23 mouse cellular contexts compared by ENCODE assay signal in the genomic region with DNA sequence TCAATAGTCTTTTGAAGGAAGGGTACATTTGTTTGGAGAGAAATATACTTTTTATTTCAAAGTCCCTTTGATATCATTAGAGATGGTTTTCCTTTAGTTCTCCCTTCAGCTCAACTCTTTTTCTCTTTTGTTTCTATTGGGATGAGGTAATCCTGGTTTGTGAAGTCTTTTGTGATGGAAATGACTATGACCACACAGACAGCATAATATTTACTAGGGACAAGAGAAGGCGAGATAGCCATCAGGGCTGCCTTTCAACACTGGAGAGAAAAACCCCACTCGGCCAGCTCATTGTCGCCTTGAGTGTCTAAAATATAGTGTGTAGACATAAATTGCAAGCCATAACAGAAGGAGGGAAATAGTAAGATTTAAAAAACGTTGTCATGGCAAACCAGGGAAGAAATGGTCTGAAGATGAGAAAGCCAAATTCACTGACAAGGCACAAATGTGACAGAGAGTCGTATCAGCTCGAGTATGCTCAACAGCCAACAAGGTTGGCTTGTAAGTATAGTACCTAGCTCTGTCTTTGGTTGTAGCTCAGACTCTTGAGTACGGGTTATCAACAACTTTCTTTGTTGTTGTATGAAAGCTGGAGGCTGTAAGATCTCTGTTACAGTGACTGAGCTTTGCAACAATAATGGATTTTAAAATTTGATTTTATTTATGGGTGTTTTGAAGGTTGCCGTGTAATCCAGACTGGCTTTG.
DNase-seq lines count a peak whose midpoint lies in the region; ATAC-seq and TF ChIP-seq lines count a peak whose summit lies in the region.
"Had no signal": no experiment of that assay in that cellular context is flagged by ENCODE, and none has a peak within 500 bp of the region (broad histone marks: within the 10 kb centered on the region; RNA-seq: fewer than 3 reads in every experiment).

No protein-coding gene starts in this region.

- no peaks in the 10 kb centered on the region for H3K9me3 ChIP-seq in midbrain, embryonic 11.5 days (ENCODE audit: control insufficient read depth, low read length)
- H3K9me3 ChIP-seq in midbrain, embryonic 16.5 days (replicated peaks; ENCODE audit: control insufficient read depth, low read length, poor library complexity, severe bottlenecking) = no peaks in the 10 kb centered on the region
- H3K9me3 ChIP-seq in forebrain, embryonic 12.5 days = no peaks in the 10 kb centered on the region
- no peaks in the 10 kb centered on the region for H3K9me3 ChIP-seq in hindbrain, postnatal 0 days (ENCODE audit: low read length)
- H3K9me3 ChIP-seq: limb, embryonic 12.5 days; liver, embryonic 12.5 days; neural tube, embryonic 13.5 days had no signal

- TF ChIP-seq CTCF in hindbrain, postnatal 0 days (IDR thresholded peaks at IDR 0.05; ENCODE audit: low read depth) = no peak

- DNase-seq in embryo, embryonic 10.5 days (ENCODE audit: low spot score) = peak; percentile 33
- no peak for DNase-seq in embryo, embryonic 10 days (ENCODE audit: low spot score)
- DNase-seq in midbrain, embryonic 11.5 days (ENCODE audit: low spot score, missing footprints) = peak; percentile 89
- DNase-seq in hindbrain, postnatal 0 days (ENCODE audit: low spot score) = no peak
- DNase-seq in ovary, adult 18-20 months (ENCODE audit: low spot score) = no peak
- no peak for DNase-seq in left cerebral cortex, adult 18-20 months (ENCODE audit: low spot score in 2 of 2)
- DNase-seq: adrenal gland, adult 8-10 months; cerebellum, adult 18-20 months; cerebellum, postnatal 25 days; kidney, adult 9 months; kidney, postnatal 25 days; layer of hippocampus, postnatal 36 days; lung, adult 18-20 months; lung, postnatal 10 days had no signal

- WGBS in midbrain, embryonic 11.5 days = 50% methylated on average over 8 of the region's 8 CpGs
- 34% methylated on average over 8 of the region's 8 CpGs for WGBS in midbrain, embryonic 16.5 days
- WGBS in forebrain, embryonic 12.5 days = 39% methylated on average over 8 of the region's 8 CpGs
- 45% methylated on average over 8 of the region's 8 CpGs for WGBS in hindbrain, postnatal 0 days

- H3K4me2 ChIP-seq in midbrain, embryonic 11.5 days = no peak overlapping the region
- H3K4me2 ChIP-seq in midbrain, embryonic 16.5 days (ENCODE audit: low read length) = no peak overlapping the region
- no peak overlapping the region; the same call in 1 of the 2 replicates for H3K4me2 ChIP-seq in forebrain, embryonic 12.5 days
- peak overlapping the region; percentile 19; the same call in 1 of the 2 replicates for H3K4me2 ChIP-seq in hindbrain, postnatal 0 days (ENCODE audit: low read depth, low read length)
- H3K4me2 ChIP-seq: heart, embryonic 11.5 days; limb, embryonic 12.5 days; liver, embryonic 12.5 days had no signal

- no peaks in the 10 kb centered on the region for H3K36me3 ChIP-seq in midbrain, embryonic 11.5 days (ENCODE audit: control insufficient read depth, insufficient read depth, low read length)
- H3K36me3 ChIP-seq in midbrain, embryonic 16.5 days (ENCODE audit: control insufficient read depth, insufficient read depth, low read length) = no peaks in the 10 kb centered on the region
- H3K36me3 ChIP-seq in forebrain, embryonic 12.5 days (replicated peaks) = no peaks in the 10 kb centered on the region
- H3K36me3 ChIP-seq in hindbrain, postnatal 0 days (ENCODE audit: insufficient read depth, low read length) = no peaks in the 10 kb centered on the region
- H3K36me3 ChIP-seq: limb, embryonic 12.5 days; liver, embryonic 12.5 days; neural tube, embryonic 13.5 days had no signal

- H3K4me3 ChIP-seq in midbrain, embryonic 11.5 days (ENCODE audit: low read depth, low read length) = no peak overlapping the region
- H3K4me3 ChIP-seq in midbrain, embryonic 16.5 days (ENCODE audit: low read depth, low read length) = no peak overlapping the region
- H3K4me3 ChIP-seq in forebrain, embryonic 12.5 days (replicated peaks) = no peak overlapping the region
- H3K4me3 ChIP-seq in hindbrain, postnatal 0 days (ENCODE audit: low read length) = no peak overlapping the region
- H3K4me3 ChIP-seq: limb, embryonic 12.5 days; liver, embryonic 12.5 days; neural tube, embryonic 13.5 days had no signal

- H3K9ac ChIP-seq in midbrain, embryonic 11.5 days (ENCODE audit: low read length) = no peak overlapping the region
- no peak overlapping the region for H3K9ac ChIP-seq in midbrain, embryonic 16.5 days (ENCODE audit: low read depth, low read length)
- no peak overlapping the region for H3K9ac ChIP-seq in forebrain, embryonic 12.5 days
- no peak overlapping the region for H3K9ac ChIP-seq in hindbrain, postnatal 0 days (replicated peaks; ENCODE audit: low read length)
- H3K9ac ChIP-seq: limb, embryonic 12.5 days; liver, embryonic 12.5 days; neural tube, embryonic 13.5 days had no signal

- peaks cover 11% of the 10 kb centered on the region for H3K4me1 ChIP-seq in midbrain, embryonic 11.5 days (ENCODE audit: control insufficient read depth, insufficient read depth, low read length)
- no peaks in the 10 kb centered on the region; the same call in 1 of the 2 replicates for H3K4me1 ChIP-seq in midbrain, embryonic 16.5 days (ENCODE audit: control insufficient read depth, insufficient read depth, low read length)
- peaks cover 17% of the 10 kb centered on the region for H3K4me1 ChIP-seq in forebrain, embryonic 12.5 days
- H3K4me1 ChIP-seq in hindbrain, postnatal 0 days (ENCODE audit: insufficient read depth, low read length) = no peaks in the 10 kb centered on the region
- H3K4me1 ChIP-seq: limb, embryonic 12.5 days; liver, embryonic 12.5 days had no signal

- H3K27me3 ChIP-seq in midbrain, embryonic 11.5 days (ENCODE audit: control insufficient read depth, insufficient read depth, low read length) = no peaks in the 10 kb centered on the region
- no peaks in the 10 kb centered on the region for H3K27me3 ChIP-seq in midbrain, embryonic 16.5 days (ENCODE audit: control insufficient read depth, insufficient read depth, low read depth, low read length)
- H3K27me3 ChIP-seq in forebrain, embryonic 12.5 days = no peaks in the 10 kb centered on the region; the same call in 1 of the 2 replicates
- H3K27me3 ChIP-seq in hindbrain, postnatal 0 days (ENCODE audit: insufficient read depth, low read length) = no peaks in the 10 kb centered on the region
- H3K27me3 ChIP-seq: limb, embryonic 12.5 days; liver, embryonic 12.5 days; neural tube, embryonic 13.5 days had no signal

- ATAC-seq in midbrain, embryonic 11.5 days (ENCODE audit: low FRiP score) = peak; percentile 83
- no peak for ATAC-seq in midbrain, embryonic 16.5 days
- ATAC-seq in forebrain, embryonic 12.5 days (ENCODE audit: low FRiP score) = peak; percentile 63; the same call in 1 of the 2 replicates
- ATAC-seq in hindbrain, postnatal 0 days = peak; percentile 77
- ATAC-seq: activated CD4-positive, CD25-positive, alpha-beta regulatory T cell, adult 4 months; intestine, embryonic 16.5 days; liver, embryonic 12.5 days had no signal

- H3K27ac ChIP-seq in midbrain, embryonic 11.5 days (ENCODE audit: low read depth, low read length) = peak overlapping the region; percentile 16; the same call in 1 of the 2 replicates
- H3K27ac ChIP-seq in midbrain, embryonic 16.5 days (ENCODE audit: low read length) = no peak overlapping the region
- peak overlapping the region; percentile 26; the same call in 1 of the 2 replicates for H3K27ac ChIP-seq in forebrain, embryonic 12.5 days
- no peak overlapping the region for H3K27ac ChIP-seq in hindbrain, postnatal 0 days
- H3K27ac ChIP-seq: limb, embryonic 12.5 days; liver, embryonic 12.5 days; neural tube, embryonic 13.5 days; stomach, postnatal 0 days had no signal

Comparison
In these comparisons a context has a peak if more than half of its experiments do, and no peak if none do; other contexts are left out.
1. DNase-seq: peak in embryo, embryonic 10.5 days (single experiment) and midbrain, embryonic 11.5 days (single experiment); none in embryo, embryonic 10 days (single experiment), hindbrain, postnatal 0 days (single experiment), ovary, adult 18-20 months (single experiment) and left cerebral cortex, adult 18-20 months (0 of 2).
2. H3K27ac ChIP-seq: peak in midbrain, embryonic 11.5 days (single experiment) and forebrain, embryonic 12.5 days (single experiment); none in midbrain, embryonic 16.5 days (single experiment) and hindbrain, postnatal 0 days (single experiment).